Mouse (Mus musculus): Measurements from ENCODE around the gene Smim20. TPM values are rescaled to one million over a fixed set of nuclear protein-coding genes. Genes with fewer than 3 reads are reported as not detected.

Smim20 gene
- 63.5 and 82.8 TPM in 2 replicates for polyA plus RNA-seq (2015; fragmentation: Nextera tagmentation; extraction: Ambion mirVana)

DNA sequence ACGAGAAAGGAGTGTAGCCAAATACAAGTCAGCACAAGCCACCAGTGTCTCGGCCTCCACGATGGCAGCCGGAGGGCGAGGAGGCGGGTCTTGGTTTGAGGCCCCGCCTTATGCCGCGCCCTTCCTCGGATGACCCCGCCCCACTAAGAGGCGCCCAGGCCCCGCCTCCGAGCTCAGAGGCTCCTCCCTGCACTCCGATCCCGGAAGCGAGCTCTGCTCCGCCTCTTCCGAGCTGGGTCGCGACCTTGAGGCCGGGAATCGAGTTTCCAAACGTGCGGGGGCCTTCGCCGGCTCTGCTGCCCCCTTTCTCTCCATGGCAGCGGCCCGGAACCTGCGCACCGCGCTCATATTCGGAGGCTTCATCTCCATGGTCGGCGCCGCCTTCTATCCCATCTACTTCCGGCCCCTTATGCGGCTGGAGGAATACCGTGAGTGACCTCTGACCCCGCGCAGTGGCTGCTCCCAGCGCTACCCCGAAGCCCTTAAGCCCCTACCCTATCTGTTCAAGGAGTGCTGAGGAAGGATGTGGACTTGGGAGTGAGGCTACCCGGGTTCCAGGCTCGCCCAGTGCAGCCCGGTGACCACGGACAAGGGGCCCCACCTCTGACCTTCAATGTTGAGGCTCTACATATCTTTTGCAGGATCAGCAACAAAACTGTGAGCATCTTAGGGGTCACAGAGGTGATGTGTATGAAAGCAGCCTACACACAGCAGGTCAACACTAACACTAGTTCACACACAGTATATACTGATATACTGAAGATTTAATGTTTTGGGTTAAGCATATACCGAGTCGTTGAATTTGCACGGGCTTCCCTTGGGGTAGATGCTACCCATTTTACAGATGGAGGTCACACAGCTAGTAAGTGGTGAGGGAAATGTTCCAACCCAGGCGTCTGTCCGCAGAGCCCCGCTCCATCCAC lies at the start of gene Smim20:
Smim20 (plus strand) TSS at position 153 of the 923 bp plus-strand sequence.

Other genes starting within 250 kb of the Smim20 start
- gene Slc34a2, start 229.0 kb upstream of the Smim20 start, polyA plus RNA-seq (2015; fragmentation: Nextera tagmentation; extraction: Ambion mirVana), result 0.06 TPM in 1 of 2 replicates, not detected in the other
- 0.48 and 0.57 TPM in 2 replicates for gene Sel1l3, start 53.2 kb upstream of the Smim20 start, polyA plus RNA-seq (2015; fragmentation: Nextera tagmentation; extraction: Ambion mirVana)
- 23.3 and 27.6 TPM in 2 replicates for gene Rbpj, start 199.1 kb downstream of the Smim20 start, polyA plus RNA-seq (2015; fragmentation: Nextera tagmentation; extraction: Ambion mirVana)